Mouse (Mus musculus) monocyte, adult 5-6 weeks (primary cell): ENCODE results near the gene Iqgap3. TPM values are rescaled to one million over a fixed set of nuclear protein-coding genes. Genes with fewer than 3 reads are reported as not detected.

ENCODE experiments used
- ATAC-seq: fragments of 153-309, 156-312 bp; replicated peaks from 2 replicates; pipeline ENCODE4 v1.8.0; 2017; ENCODE audit warnings: mild to moderate bottlenecking; ENCODE audit not compliant: low TSS enrichment, insufficient number of reproducible peaks, severe bottlenecking, poor library complexity, low FRiP score
- total RNA-seq: library from RNA; stranded (forward); fragments of 200-1000, 200-491, 200-594 nt; gene quantifications from 3 replicates; pipeline ENCODE4 v1.2.3, GENCODE M21; 2017

Iqgap3 gene
- total RNA-seq: not detected in 3 replicates

DNA sequence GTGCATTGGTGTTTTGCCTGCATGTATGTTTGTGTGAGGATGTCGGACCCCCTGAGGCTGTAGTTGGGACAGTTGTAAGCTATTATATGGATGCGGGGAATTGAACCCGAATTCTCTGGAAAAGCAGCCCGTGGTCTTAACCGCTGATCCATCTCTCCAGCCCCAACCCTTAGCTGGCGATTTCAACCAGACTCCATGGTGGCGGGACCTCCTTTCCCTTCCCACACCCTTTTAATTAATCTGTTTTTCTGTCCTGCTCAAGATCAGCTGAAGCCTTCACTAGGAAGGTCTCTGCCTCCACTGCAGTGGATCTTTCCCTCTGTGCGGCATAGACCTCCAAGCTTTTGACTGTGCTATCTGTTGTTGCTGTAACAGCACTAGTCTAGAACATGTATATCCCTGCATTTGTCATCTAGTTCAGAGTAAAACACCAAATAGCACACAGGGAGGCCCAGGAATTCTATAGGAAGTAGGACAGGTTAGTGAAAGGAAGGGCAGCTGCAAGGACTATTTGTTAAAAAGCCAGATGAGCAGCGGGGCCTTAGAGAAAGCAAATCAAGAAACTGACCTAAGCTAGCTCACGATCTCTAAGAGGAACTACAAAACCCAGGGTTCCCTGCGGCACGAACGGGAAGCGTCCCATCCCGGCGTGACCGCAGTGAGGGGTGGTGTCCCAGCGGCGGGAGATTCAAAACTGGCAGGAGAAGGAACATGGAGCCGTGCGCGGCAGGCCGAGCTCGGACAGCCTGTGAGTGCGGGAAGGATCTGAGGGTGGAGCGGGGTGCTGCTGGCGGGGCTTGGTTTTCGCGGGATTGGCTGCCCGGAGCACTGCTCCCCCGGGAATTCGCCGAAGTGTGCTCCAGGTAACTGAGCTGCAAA, at the start of gene Iqgap3:
Gene Iqgap3, plus strand, starts transcription at position 627 of the 879 bp plus-strand sequence.
- ATAC-seq: peak; percentile 96

DNA sequence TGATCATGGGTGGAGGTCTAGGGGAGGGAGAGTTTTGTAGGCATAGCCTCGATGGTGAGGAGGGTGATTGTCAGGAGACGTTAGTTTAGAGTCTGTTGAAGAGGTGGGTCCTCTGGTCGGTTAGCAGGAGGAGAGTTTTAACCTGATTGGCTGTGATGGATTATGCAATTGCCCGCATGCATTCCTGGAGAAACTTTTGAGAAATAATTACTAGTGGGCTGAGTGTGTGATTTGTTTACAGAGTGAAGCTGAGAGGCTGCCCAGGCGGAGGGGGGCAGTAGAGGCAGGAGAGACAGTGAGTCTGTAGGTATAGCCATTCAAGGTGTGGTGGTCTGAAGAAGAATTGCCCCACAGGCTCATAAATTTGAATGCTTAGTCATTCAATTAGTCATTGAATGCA, 48.3 kb upstream of the Iqgap3 start:
- ATAC-seq: no peak

DNA sequence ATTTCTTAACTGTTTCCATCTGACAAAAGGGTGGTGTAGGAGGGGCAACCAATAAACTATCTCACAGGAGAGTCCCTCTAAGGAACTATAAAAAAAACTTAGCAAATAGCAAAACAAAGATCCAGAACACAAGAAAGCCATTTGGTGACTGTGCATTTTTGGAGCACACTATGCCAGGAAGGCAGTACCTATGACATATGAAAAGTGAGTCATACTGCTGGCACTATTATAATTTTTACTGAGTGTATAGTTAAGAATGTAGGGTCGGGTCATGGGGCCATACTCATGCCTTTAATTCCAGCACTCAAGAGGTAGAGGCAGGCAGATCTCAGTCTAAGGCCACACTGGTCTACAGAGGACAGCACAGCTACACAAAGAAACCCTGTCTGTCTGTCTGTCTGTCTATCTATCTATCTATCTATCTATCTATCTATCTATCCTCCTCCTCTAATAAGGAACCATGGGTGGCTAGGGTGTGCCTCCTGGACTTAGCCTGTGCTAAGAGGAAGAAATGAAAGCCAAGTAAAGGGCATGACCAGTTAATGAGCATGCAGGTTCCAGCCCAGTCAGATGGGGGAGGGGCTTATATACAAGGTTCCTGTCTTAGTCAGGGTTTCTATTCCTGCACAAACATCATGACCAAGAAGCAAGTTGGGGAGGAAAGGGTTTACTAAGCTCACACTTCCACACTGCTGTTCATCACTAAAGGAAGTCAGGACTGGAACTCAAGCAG, 46.0 kb upstream of the Iqgap3 start:
- peak; percentile 69 for ATAC-seq

DNA sequence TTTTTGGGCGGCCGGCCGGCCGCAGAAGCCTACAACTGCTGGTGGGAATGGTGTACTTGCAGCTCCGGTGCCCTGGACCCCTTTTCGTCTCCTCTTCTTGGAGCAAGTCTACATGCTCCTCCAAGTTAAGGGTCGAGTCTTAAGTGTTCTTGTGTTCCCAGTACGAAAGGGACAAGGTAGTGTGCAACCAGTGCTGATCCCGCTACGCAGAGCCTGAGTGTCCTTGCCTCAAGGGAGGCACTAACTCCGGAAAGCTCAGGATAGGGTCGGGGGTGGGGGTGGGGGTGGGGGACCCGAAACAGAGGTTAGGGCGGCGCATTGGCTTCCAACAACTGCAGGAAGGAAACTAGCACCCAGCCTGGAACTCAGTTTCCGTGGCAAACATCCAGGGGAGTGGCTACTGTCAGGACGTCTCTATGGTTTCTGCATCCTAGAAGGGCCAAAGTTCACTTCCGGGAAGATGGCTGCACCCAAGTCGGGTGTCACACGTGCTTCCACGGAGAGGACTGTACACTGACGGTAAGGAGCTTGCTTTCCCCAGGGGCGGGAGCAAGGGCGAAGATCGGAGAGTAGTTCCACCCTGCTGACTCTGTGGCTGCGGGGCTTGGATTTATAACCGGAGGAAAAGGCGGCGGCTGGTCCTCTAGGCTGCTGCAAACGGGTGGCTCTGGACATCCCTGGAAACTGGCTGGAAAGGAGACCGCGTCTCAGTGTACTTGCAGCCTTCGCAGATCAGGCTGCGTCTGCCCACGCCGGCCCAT, 38.9 kb upstream of the Iqgap3 start, which contains the start of gene Gpatch4:
Gene Gpatch4, plus strand, starts transcription at position 448 of the 761 bp plus-strand sequence.
- peak; percentile 100 for ATAC-seq

DNA sequence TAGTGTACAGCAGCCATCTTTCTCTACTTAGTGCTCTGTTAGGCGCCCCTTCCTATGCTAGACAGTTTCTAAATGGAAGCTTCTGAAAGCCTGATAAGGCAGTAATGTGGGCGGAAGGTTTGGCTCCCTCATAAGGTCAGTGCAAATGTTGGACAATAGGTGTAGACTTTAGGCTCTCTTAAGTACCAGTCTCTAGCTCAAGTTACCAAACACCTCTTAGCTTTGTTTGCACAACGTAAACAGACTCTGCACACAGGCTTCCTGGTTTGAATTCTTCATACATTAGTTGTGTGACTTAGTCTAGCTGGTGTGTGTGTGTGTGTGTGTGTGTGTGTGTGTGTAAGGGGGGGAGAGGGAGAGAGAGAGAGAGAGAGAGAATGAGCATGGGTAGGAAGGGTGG, 32.2 kb upstream of the Iqgap3 start:
- no peak for ATAC-seq

DNA sequence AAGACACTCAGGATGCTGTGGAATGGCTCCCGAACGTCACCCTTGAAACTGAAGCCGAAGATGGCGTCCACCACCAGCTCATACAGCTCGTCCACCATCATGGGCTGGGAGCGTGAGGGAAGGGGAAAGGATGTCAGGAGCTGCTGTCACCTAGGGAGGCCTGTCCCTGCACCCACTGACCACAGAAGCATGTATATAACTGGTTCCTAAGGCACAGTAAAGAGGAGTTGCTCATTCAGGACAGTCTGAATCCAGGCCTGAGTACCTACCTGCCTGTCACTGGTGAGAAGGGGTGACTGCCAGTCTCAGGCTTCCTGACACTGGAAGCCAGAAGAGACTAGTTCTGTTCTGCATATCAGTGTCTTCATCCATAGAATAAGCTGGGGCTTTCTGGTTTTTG, 24.7 kb upstream of the Iqgap3 start:
- ATAC-seq: no peak

DNA sequence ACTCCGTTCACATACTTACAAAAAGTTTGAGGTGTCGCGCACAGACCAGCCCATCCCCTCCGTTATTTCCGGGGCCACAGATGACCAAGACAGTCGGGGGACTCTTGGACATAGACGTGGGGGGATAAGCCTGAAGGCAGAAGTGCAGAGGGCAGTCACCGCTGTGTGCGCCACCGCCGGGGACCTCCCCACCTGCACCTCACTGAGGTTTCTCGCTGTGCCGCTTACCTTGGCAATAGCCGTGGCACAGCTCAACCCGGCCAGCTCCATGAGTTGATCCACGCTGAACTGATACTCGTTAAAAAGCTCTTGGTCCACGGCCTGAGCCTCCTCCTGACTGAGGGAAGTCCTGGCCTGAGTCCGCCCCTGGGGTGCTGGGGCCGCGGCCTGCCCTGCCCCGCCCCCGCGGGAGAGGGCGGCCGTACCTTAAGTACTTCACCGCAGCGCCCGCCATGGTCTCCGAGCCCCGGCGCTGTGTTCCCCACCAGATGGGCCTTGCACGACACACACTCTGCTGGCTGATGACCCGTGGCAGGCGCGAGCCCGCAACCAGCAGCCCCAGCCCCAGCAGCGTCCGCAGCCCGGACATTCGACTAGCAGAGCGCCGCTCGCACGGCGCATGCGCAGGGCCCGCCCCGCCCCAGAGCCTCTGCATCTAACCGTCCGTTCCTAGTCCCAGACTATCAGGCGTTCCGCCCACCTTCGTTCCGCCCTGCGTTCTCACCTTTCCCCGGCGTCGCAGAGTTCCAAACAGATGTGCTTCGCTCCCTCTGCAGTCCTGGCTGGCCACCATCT, 23.7 kb upstream of the Iqgap3 start, which contains the start of gene Naxe:
Gene Naxe, minus strand, starts transcription at position 594 of the 795 bp plus-strand sequence.
- ATAC-seq: peak; percentile 66

DNA sequence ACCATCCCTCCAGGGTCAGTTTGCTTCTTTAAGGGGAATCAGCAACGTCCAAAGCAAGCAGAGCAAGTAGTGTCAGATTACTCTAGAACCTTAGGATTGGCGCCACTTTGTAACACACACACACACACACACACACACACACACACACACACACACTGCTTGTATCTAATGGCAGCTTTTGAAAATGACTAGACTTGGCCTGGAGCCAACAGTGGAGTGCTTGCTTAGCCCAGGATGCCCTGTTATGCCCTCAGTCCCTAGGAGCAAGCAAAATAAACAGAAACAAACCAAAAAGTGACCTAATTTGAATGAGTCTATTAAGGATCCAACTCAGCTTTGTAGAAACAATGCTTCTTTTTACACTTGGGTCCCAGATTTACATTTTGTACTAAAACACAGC, 13.4 kb upstream of the Iqgap3 start:
- no peak for ATAC-seq

GRCm38 (mm10) chr3:88071783-88072182, 10.0 kb upstream of the Iqgap3 start:
- peak; percentile 88 for ATAC-seq

DNA sequence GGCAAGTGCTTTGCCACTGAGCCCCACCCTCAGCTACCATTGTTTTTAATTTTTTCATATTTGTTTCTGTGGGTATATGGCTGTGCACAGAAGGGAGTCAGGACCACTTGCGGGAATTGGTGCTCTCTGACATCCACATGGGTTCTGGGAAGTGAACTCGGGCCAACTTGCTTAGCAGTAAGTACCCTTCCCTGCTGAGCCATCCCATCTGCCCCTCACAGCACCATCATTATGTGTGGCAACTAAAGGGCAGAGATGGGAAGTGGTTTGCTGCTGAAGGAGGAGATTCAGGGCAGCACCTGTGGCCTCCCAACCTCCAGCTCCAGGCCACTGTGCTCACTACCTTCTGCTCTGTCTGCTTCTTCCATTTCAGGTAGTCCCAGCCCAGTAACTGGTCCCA, 8.1 kb upstream of the Iqgap3 start:
- no peak for ATAC-seq

DNA sequence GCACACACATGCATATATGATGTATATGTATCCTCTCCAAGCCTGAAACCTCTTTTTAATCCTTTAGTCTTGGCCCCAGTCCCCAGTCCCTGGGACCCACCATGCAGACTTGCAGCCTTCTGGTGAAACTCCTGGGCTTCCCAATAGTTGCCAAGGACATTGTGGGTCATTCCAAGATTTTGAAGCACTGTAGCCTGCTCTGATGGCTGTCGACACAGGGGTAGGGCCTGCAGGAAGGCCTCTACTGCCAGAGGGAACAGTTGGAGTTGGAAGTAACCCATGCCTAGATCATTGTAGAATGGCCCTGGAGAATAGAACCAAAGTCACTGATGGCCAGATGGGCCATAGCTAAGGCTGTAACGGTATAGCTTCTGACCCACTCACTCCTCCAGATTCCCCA, 7.4 kb upstream of the Iqgap3 start:
- no peak for ATAC-seq

GRCm38 (mm10) chr3:88074766-88075165, 7.0 kb upstream of the Iqgap3 start:
- no peak for ATAC-seq

DNA sequence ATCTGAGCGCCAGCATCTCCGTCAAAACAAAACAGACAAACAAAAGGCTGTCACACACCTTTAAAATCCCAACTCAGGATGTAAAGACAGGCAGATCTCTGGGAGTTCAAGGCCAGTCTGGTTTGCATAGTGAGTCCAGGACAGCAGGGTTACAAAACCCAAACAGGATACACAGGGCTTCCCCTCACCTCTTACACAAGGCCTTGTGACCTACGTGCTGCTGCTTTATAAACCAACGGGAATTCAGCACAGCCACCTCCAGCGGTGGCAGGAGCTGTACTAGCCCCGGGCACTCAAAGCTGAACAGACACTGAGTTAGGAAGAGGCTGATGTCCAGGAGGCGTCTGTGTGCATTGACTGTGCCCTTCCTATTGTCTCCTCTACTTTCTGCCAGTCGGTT, 4.3 kb upstream of the Iqgap3 start:
- ATAC-seq: no peak

GRCm38 (mm10) chr3:88078204-88078603, 3.6 kb upstream of the Iqgap3 start, which contains the start of gene Ttc24:
Ttc24 (minus strand) TSS chr3:88078304.
- ATAC-seq: no peak

GRCm38 (mm10) chr3:88082224-88082618, 450 bp downstream of the Iqgap3 start:
- no peak for ATAC-seq

DNA sequence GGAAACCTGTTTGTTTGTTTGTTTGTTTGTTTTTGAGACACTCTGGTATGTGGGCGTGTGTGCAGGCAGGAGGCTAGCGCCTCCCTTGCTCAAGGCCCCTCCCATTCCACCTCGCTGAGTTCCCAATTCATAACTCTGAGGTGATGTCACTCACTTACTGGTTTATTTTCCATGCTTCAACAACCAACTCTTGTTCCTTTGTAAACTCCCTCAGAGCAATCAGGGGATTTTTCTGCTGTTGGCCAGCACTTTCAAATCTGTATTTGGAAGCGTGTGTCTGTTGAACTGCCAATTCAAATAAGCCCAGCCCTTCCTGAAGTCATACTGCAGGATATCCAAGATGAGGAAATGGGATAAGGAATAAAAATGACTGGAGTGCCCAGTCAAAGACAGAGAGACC, 892 bp downstream of the Iqgap3 start:
- no peak for ATAC-seq

DNA sequence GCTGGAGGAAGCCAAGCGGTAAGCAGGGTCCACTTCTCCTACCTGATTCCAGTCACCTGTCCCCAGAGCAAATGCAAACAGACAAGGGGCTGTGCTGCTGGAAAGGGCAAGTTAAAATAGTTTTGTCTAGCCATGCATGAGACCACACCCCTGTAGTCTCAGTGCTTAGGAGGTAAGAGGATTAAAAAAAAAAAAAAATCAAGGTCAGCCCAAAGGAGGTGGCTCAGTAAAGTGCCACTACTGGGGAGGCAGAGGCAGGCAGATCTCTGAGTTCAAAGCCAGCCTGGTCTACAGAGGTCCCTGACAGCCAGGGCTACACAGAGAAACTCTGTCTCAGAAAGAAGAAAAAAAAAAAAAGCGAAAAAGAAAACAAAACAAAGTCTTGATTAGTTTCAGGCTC, 2.2 kb downstream of the Iqgap3 start:
- no peak for ATAC-seq

DNA sequence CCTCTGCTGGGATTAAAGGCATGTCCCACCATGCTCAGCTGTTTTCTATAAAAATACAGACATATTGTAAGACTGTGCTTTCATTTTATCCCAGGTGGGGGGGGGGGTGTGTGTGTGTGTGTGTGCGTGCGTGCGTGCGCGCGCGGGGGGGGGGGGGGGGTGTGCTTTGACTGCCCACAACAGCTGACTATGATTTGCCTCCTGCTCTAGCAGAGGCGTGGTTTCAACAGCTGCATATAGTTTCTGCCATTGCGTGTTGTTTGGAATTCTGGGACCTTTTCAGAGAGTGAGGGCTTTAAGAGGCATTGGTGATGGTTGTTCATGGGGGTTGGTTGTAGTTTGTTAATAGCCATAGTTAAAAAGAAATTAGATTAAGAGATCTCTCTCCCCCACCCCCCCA, 3.7 kb downstream of the Iqgap3 start:
- no peak for ATAC-seq
